Mouse (Mus musculus): ENCODE results near the gene Arhgap27.
A peak's percentile ranks its signal among the peaks of the same experiment; 100 is the strongest.

The Arhgap27 gene

GRCm38 (mm10) chr11:103381505-103381904 is 18.0 kb upstream of the Arhgap27 start:
- no peak for DNase-seq (ENCODE audit: low spot score)

GRCm38 (mm10) chr11:103380460-103380859 is 17.0 kb upstream of the Arhgap27 start:
- DNase-seq (ENCODE audit: low spot score), result no peak

GRCm38 (mm10) chr11:103378341-103378740 is 14.8 kb upstream of the Arhgap27 start:
- no peak for DNase-seq (ENCODE audit: low spot score)

GRCm38 (mm10) chr11:103375772-103376171 is 12.3 kb upstream of the Arhgap27 start:
- DNase-seq (ENCODE audit: low spot score), result no peak

GRCm38 (mm10) chr11:103375258-103375657 is 11.8 kb upstream of the Arhgap27 start:
- DNase-seq (ENCODE audit: low spot score), result no peak

GRCm38 (mm10) chr11:103373922-103374321 is 10.4 kb upstream of the Arhgap27 start:
- DNase-seq (ENCODE audit: low spot score), result no peak

- DNase-seq (ENCODE audit: low spot score), result no peak
Observed at GRCm38 (mm10) chr11:103372561-103372960, 9.1 kb upstream of the Arhgap27 start.

GRCm38 (mm10) chr11:103372068-103372467 is 8.6 kb upstream of the Arhgap27 start:
- DNase-seq (ENCODE audit: low spot score), result no peak

- DNase-seq (ENCODE audit: low spot score), result no peak
Observed at GRCm38 (mm10) chr11:103371222-103371539, 7.7 kb upstream of the Arhgap27 start.

GRCm38 (mm10) chr11:103370397-103371221 is 7.1 kb upstream of the Arhgap27 start:
- DNase-seq (ENCODE audit: low spot score), result no peak

- DNase-seq (ENCODE audit: low spot score), result no peak
Observed at GRCm38 (mm10) chr11:103365530-103365929, 2.0 kb upstream of the Arhgap27 start.

GRCm38 (mm10) chr11:103365022-103365421 is 1.5 kb upstream of the Arhgap27 start:
- no peak for DNase-seq (ENCODE audit: low spot score)

GRCm38 (mm10) chr11:103364335-103364734 is 843 bp upstream of the Arhgap27 start:
- no peak for DNase-seq (ENCODE audit: low spot score)

GRCm38 (mm10) chr11:103362521-103363181 is 841 bp downstream of the Arhgap27 start:
- DNase-seq (ENCODE audit: low spot score), result no peak

GRCm38 (mm10) chr11:103362054-103362432 is 1.4 kb downstream of the Arhgap27 start:
- no peak for DNase-seq (ENCODE audit: low spot score)

GRCm38 (mm10) chr11:103361396-103362053 is 2.0 kb downstream of the Arhgap27 start:
- no peak for DNase-seq (ENCODE audit: low spot score)

GRCm38 (mm10) chr11:103360661-103361081 is 2.8 kb downstream of the Arhgap27 start:
- no peak for DNase-seq (ENCODE audit: low spot score)

- DNase-seq (ENCODE audit: low spot score), result peak; percentile 69
Observed at GRCm38 (mm10) chr11:103359841-103360641, 3.5 kb downstream of the Arhgap27 start.

- peak; percentile 51 for DNase-seq (ENCODE audit: low spot score)
Observed at GRCm38 (mm10) chr11:103359122-103359521, 4.4 kb downstream of the Arhgap27 start.

- no peak for DNase-seq (ENCODE audit: low spot score)
Observed at GRCm38 (mm10) chr11:103358316-103358715, 5.2 kb downstream of the Arhgap27 start.

GRCm38 (mm10) chr11:103357710-103358109 is 5.8 kb downstream of the Arhgap27 start:
- DNase-seq (ENCODE audit: low spot score), result no peak
